Mouse (Mus musculus) common myeloid progenitor, adult 5-6 weeks (primary cell): Measurements from ENCODE around the gene Slc39a9. TPM values are rescaled to one million over a fixed set of nuclear protein-coding genes. Genes with fewer than 3 reads are reported as not detected.

ENCODE experiments used
- ATAC-seq: replicated peaks from 2 replicates; pipeline ENCODE4 v1.8.0; 2016; ENCODE audit warnings: low read depth, mild to moderate bottlenecking, moderate TSS enrichment, inconsistent platforms; ENCODE audit not compliant: poor library complexity, severe bottlenecking
- total RNA-seq: library from RNA; stranded (forward); fragments of 200-1000, 187-1606 nt; gene quantifications from 2 replicates; pipeline ENCODE4 v1.2.3, GENCODE M21; 2017

The Slc39a9 gene
- total RNA-seq, 1 experiment from 2014 or later, result 16.4 TPM

GRCm38 (mm10) chr12:80706915-80707604 is 63.4 kb downstream of the Slc39a9 start:
- no peak for ATAC-seq

- ATAC-seq, result no peak
Observed at GRCm38 (mm10) chr12:80715915-80716314, 72.2 kb downstream of the Slc39a9 start.

GRCm38 (mm10) chr12:80719141-80719540 is 75.5 kb downstream of the Slc39a9 start:
- peak; percentile 33; the same call in 1 of the 2 replicates for ATAC-seq

- no peak for ATAC-seq
Observed at GRCm38 (mm10) chr12:80720507-80720906, 76.8 kb downstream of the Slc39a9 start.

GRCm38 (mm10) chr12:80721458-80721857 is 77.8 kb downstream of the Slc39a9 start:
- no peak for ATAC-seq

GRCm38 (mm10) chr12:80724853-80725559 is 81.3 kb downstream of the Slc39a9 start:
- peak; percentile 82 for ATAC-seq

- ATAC-seq, result peak; percentile 27; the same call in 1 of the 2 replicates
Observed at GRCm38 (mm10) chr12:80728207-80728606, 84.5 kb downstream of the Slc39a9 start.

- no peak for ATAC-seq
Observed at GRCm38 (mm10) chr12:80728814-80729213, 85.1 kb downstream of the Slc39a9 start.

GRCm38 (mm10) chr12:80729758-80730530 is 86.3 kb downstream of the Slc39a9 start:
- ATAC-seq, result no peak

GRCm38 (mm10) chr12:80730567-80730966 is 86.9 kb downstream of the Slc39a9 start:
- ATAC-seq, result peak; percentile 93

Other genes starting within 250 kb of the Slc39a9 start
- gene Dcaf5, start 207.3 kb upstream of the Slc39a9 start, total RNA-seq, result 19.0 and 19.2 TPM in 2 replicates
- gene Exd2, start 180.8 kb upstream of the Slc39a9 start, total RNA-seq, result 11.9 and 17.7 TPM in 2 replicates
- gene Galnt16, start 125.6 kb upstream of the Slc39a9 start, total RNA-seq, result not detected in 2 replicates
- 115 and 128 TPM in 2 replicates for gene Erh, start 458 bp downstream of the Slc39a9 start, total RNA-seq
- gene Plekhd1, start 48.7 kb downstream of the Slc39a9 start, total RNA-seq, result not detected in 2 replicates
- gene Ccdc177, start 116.8 kb downstream of the Slc39a9 start, total RNA-seq, result 0.14 and 0.29 TPM in 2 replicates
- gene Susd6, start 146.6 kb downstream of the Slc39a9 start, total RNA-seq, result 18.4 and 22.4 TPM in 2 replicates